Mouse (Mus musculus) small intestine, adult 2 months (tissue): ENCODE measurements around the gene Eml6. TPM values are rescaled to one million over a fixed set of nuclear protein-coding genes. Genes with fewer than 3 reads are reported as not detected.

ENCODE experiments used
- H3K27ac ChIP-seq: fragments of 200-500 bp; 2 replicates; pipeline ENCODE4 v1.5.1; 2012; ENCODE audit warnings: low read depth, low read length, control low read depth, inconsistent platforms; ENCODE audit not compliant: insufficient read depth
- H3K27me3 ChIP-seq: fragments of 200-500 bp; 2 replicates; pipeline ENCODE4 v1.6.1; 2012; ENCODE audit warnings: mild to moderate bottlenecking, moderate library complexity, low read length, inconsistent platforms; ENCODE audit not compliant: control insufficient read depth, insufficient read depth
- H3K36me3 ChIP-seq: fragments of 200-500 bp; 2 replicates; pipeline ENCODE4 v1.6.1; 2012; ENCODE audit warnings: mild to moderate bottlenecking, low read length, control low read depth, inconsistent platforms; ENCODE audit not compliant: control insufficient read depth, insufficient read depth
- H3K4me1 ChIP-seq: fragments of 200-500 bp; 2 replicates; pipeline ENCODE4 v1.6.1; 2012; ENCODE audit warnings: low read length, inconsistent platforms, mixed read lengths; ENCODE audit not compliant: control insufficient read depth, insufficient read depth, insufficient read length
- H3K4me3 ChIP-seq: fragments of 200-500 bp; 2 replicates; pipeline ENCODE4 v1.5.1; 2012; ENCODE audit warnings: low read depth, mild to moderate bottlenecking, control low read depth, inconsistent platforms, low read length, moderate library complexity
- CTCF ChIP-seq: fragments of 200-500 bp; IDR thresholded peaks from 2 replicates; pipeline ENCODE4 v1.5.1; 2012; ENCODE audit warnings: low read depth, mild to moderate bottlenecking, control low read depth, inconsistent platforms, low read length, moderate library complexity, mixed read lengths; ENCODE audit not compliant: insufficient replicate concordance, insufficient read length; ENCODE audit errors: extremely low read depth
- POLR2A ChIP-seq: fragments of 200-500 bp; IDR thresholded peaks from 2 replicates; pipeline ENCODE4 v1.6.1; 2012; ENCODE audit warnings: low read depth, mild to moderate bottlenecking, control low read depth, inconsistent platforms, low read length, moderate library complexity
- WGBS: fragments of 180-500 bp; shearing (Covaris S2); methylation state at CpG from one replicate; pipeline ENCODE4 v1.1.7; 2018; 5-methylcytosine and 5-hydroxymethylcytosine counted together
- polyA plus RNA-seq: library from polyadenylated mRNA; depleted of rRNA; stranded (reverse); fragments of >200 nt; gene quantifications from 2 replicates; pipeline ENCODE4 v1.2.3, GENCODE M21; 2012

The Eml6 gene
- polyA plus RNA-seq, 1 experiment: 0.49 TPM

DNA sequence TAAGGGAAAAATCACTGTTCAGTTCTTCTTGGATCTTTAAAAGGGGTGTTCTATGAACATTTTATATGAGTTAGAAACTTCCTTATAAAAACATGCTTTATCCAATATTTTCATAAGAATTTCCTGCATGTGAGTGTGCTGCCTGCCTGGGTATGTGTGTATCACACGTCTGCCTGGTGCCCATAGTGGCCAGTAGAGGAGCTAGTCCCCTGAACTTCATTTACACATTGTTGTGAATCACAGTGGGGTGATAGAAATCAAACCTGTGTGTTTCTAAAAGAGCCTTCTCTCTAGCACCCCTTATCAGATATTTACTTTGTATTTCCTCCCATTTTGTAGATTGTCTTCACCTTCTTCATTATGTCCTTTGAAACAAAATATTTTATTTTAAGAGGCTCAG lies 300.2 kb downstream of the Eml6 start:
- no peak overlapping the region for H3K4me3 ChIP-seq
- H3K36me3 ChIP-seq: no peaks in the 10 kb centered on the region
- H3K27me3 ChIP-seq: no peaks in the 10 kb centered on the region
- 77% methylated on average over 1 of the region's 1 CpGs for WGBS
- TF ChIP-seq POLR2A (no peak), CTCF (no peak)
- no peaks in the 10 kb centered on the region for H3K4me1 ChIP-seq
- H3K27ac ChIP-seq: no peak overlapping the region

DNA sequence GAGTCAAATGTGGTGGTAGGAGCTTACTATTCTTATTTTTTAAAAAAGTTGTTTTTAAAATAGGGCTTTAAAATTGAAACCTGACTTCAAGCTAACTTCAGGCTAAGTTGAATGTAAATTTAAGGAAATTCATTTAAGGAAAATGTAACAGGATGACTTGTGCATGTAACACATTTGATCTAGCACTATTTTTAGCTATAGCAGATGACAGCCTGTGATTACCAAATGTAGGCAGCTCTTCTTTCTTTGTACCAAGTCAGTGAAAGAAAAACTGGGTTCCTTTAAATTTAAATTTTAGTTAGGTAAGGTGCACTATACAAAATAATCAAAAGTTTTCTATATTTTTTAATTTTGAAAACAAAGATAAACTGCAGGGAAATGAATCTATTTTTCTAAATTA lies 300.7 kb downstream of the Eml6 start:
- Histone ChIP-seq H3K4me3 (no peak overlapping the region), H3K4me1 (no peaks in the 10 kb centered on the region), H3K27ac (no peak overlapping the region), H3K36me3 (no peaks in the 10 kb centered on the region), H3K27me3 (no peaks in the 10 kb centered on the region)
- TF ChIP-seq POLR2A: no peak
- no peak for TF ChIP-seq CTCF

DNA sequence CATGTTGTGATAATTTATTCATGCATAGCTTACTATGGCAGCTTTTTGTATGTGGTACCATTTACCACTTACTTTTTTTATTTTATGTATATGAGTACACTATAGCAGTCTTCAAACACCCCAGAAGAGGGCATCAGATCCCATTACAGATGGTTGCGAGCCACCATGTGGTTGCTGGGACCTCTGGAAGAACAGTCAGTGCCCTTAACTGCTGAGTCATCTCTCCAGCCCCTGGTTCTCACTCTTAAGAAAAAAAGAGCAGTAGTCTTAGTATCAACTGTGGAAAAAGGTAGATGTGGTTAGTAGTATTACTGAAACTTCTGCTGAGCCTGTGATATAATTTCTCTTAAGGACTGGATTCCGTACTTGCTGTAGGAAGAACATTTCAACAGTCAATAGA lies 301.6 kb downstream of the Eml6 start:
- Histone ChIP-seq H3K4me3 (no peak overlapping the region), H3K27me3 (no peaks in the 10 kb centered on the region), H3K36me3 (no peaks in the 10 kb centered on the region), H3K4me1 (no peaks in the 10 kb centered on the region), H3K27ac (no peak overlapping the region)
- WGBS: 97% methylated on average over 2 of the region's 2 CpGs
- TF ChIP-seq POLR2A (no peak), CTCF (no peak)

DNA sequence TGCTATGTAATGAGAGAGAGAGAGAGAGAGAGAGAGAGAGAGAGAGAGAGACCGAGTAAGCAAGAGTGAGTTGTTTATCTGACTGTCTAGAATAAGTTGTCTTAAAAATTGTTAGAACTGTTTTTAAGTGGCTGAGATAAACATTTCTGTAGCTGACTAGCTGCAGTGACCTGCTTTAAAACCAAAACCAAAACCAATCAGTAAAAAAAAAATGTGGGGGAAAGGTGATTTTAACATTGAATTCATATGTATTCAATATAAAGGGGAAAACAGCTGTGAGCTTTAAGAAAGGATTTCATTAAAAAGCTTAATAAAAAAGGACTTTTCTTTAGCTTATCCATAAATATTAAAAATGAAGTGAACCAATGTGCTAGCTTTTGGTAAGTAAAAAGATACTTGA lies 306.2 kb downstream of the Eml6 start:
- H3K27me3 ChIP-seq: no peaks in the 10 kb centered on the region
- no peak overlapping the region for H3K27ac ChIP-seq
- H3K36me3 ChIP-seq: no peaks in the 10 kb centered on the region
- WGBS: 74% methylated on average over 1 of the region's 1 CpGs
- no peak overlapping the region for H3K4me3 ChIP-seq
- no peaks in the 10 kb centered on the region for H3K4me1 ChIP-seq
- TF ChIP-seq CTCF (no peak), POLR2A (no peak)

DNA sequence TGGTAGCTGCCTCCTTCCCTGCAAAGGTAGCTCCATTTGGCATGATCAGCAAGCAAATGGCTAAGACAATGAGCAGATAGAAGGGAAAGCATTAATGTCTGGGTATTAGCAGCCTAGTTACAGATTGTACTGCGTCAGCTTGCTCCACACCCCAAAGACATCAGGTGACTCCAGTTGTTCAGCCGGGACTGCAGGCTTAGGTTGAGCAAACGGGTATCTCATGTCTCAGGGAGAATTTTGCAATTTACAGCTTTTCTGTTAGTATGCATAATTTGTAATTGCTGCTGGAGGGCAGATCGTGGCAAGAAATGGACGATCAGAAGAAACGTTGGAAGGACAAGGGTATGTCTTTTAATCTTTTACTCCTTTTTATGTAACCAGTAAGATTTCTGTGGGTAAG lies 307.3 kb downstream of the Eml6 start:
- TF ChIP-seq CTCF (no peak), POLR2A (no peak)
- no peak overlapping the region for H3K4me3 ChIP-seq
- no peaks in the 10 kb centered on the region for H3K36me3 ChIP-seq
- H3K27ac ChIP-seq: no peak overlapping the region
- whole genome bisulfite sequencing: 31% methylated on average over 6 of the region's 6 CpGs
- H3K4me1 ChIP-seq: no peaks in the 10 kb centered on the region
- H3K27me3 ChIP-seq: no peaks in the 10 kb centered on the region

DNA sequence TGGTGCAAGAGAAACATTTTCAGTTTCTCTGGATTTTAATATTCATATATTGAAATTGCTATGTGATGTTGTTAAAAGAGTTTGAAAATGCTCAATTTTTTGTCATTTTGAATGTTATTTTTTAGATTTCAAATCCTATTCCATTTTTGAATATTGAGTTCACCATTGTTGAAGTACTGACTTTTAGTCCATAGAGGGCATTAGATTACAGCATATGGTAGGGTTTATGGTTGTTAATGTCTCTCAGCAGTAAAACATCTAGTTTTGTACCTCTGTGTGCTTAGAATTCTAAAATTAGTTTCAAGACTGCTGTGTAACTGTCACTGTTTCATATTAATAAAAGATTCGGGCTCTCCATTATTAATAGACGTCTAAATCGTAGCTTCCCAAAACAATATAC lies 310.3 kb downstream of the Eml6 start:
- H3K27me3 ChIP-seq: no peaks in the 10 kb centered on the region
- H3K4me3 ChIP-seq: no peak overlapping the region
- no peaks in the 10 kb centered on the region for H3K4me1 ChIP-seq
- TF ChIP-seq CTCF (no peak), POLR2A (no peak)
- 79% methylated on average over 3 of the region's 3 CpGs for WGBS
- no peak overlapping the region for H3K27ac ChIP-seq
- no peaks in the 10 kb centered on the region for H3K36me3 ChIP-seq

DNA sequence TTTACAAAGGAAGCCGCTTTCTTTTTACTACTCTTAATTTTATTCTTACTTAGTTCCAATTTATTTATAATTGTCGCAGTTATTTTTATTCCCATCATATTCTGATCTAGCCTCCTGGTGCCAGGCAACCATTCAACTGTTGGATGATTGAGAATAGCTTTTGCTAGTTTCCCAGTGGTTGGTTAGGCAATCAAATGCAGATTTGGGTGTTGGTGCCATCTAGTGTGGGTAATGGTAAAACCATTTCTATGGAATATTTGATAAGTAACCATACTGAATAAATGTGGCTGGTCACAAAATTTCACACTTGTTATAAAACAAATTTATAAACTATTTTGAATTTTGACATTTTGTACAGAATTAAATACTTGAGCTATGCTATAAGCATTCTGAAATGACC lies 311.0 kb downstream of the Eml6 start:
- TF ChIP-seq CTCF (no peak), POLR2A (no peak)
- Histone ChIP-seq H3K27ac (no peak overlapping the region), H3K27me3 (no peaks in the 10 kb centered on the region), H3K4me3 (no peak overlapping the region), H3K36me3 (no peaks in the 10 kb centered on the region), H3K4me1 (no peaks in the 10 kb centered on the region)
- 75% methylated on average over 2 of the region's 2 CpGs for WGBS

DNA sequence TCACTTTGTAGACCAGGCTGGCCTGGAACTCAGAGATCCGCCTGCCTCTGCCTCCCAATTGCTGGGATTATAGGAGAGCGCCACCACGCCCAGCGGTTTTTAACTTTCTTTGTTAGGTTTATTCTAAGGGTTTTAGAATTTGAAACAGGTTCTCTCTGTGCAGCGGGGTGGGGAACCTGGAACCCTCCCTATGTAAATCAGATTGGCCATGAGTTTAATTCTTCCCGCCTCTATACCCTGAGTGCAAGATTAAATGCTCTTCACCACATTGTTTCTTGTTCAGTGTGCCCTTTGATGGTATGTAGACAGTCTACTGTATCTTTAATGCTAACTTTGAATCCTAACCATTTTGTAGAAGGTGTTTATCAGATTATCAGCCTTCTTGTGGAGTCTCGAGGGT lies 311.7 kb downstream of the Eml6 start:
- 84% methylated on average over 7 of the region's 7 CpGs for WGBS
- H3K27me3 ChIP-seq: no peaks in the 10 kb centered on the region
- no peaks in the 10 kb centered on the region for H3K36me3 ChIP-seq
- no peak overlapping the region for H3K4me3 ChIP-seq
- H3K4me1 ChIP-seq: no peaks in the 10 kb centered on the region
- no peak overlapping the region for H3K27ac ChIP-seq
- no peak for TF ChIP-seq CTCF
- no peak for TF ChIP-seq POLR2A
